Mouse (Mus musculus): ENCODE measurements around the gene Pcgf2. TPM values are rescaled to one million over a fixed set of nuclear protein-coding genes. Genes with fewer than 3 reads are reported as not detected.

Gene Pcgf2
- polyA plus RNA-seq, 1 experiment from 2014 or later = 10.5 TPM

DNA sequence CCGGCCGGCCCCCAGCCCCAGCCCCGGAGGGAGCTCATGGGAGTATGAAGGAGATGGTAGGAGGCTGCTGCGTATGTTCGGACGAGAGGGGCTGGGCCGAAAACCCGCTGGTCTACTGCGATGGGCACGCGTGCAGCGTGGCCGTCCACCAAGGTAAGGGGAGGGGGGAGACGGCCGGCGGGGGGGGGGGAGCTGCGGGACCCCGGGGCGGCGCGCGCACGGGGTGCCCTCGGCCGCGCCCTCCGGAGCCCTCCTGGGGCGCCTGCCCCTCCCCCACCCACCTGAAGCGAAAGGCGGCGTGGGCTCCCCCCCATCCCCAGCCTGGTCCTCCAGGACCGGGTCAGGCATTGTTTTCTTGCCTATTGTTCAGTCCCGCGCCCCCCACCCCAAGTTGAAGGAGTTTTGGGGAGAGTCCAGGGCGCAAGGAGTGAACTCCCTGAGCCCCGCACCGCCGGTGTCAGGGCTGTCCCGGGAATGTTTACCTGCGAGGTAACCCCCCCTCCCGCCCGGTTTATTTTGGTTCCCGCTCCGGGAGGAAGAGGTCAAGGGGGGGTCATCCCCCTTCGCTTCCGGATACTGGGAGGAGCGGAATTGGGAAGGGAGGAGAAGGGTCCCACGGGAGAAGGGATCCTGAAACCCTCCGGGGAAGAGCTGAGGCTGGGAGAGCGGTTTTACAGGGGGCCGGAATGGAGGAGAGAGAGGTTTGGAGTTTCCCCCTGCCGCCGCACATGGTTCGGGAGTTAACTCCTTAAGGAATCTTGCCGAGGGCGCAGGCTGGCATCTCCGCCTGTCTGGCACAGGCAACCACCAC, 36.6 kb downstream of the Pcgf2 start:
- peak overlapping the region; percentile 81 for H3K4me2 ChIP-seq (replicated peaks; ENCODE audit: low read depth, low read length)
- peaks cover 22% of the 10 kb centered on the region for H3K4me1 ChIP-seq (ENCODE audit: insufficient read depth, low read depth, low read length)
- H3K27me3 ChIP-seq (replicated peaks; ENCODE audit: insufficient read depth, low read length) = 0 out of 2 replicates have a peak, but pooled peaks cover 5% of the 10 kb centered on the region
- H3K9me3 ChIP-seq (ENCODE audit: low read length) = no peaks in the 10 kb centered on the region
- peak overlapping the region; percentile 94 for H3K27ac ChIP-seq (ENCODE audit: low read length)
- DNase-seq (ENCODE audit: low spot score) = peak; percentile 58
- peak overlapping the region; percentile 86 for H3K4me3 ChIP-seq (ENCODE audit: low read depth, low read length)
- peak; percentile 5 for ATAC-seq
- under 1% methylated on average over 28 of the region's 57 CpGs for WGBS
- H3K9ac ChIP-seq (replicated peaks; ENCODE audit: low read depth) = peak overlapping the region; percentile 63
- TF ChIP-seq EP300 (IDR thresholded peaks at IDR 0.05) (0 out of 2 replicates have a peak, but pooled peaks have one; percentile 27), CTCF (IDR thresholded peaks at IDR 0.05) (no peak)
- H3K36me3 ChIP-seq (ENCODE audit: insufficient read depth, low read length) = no peaks in the 10 kb centered on the region

DNA sequence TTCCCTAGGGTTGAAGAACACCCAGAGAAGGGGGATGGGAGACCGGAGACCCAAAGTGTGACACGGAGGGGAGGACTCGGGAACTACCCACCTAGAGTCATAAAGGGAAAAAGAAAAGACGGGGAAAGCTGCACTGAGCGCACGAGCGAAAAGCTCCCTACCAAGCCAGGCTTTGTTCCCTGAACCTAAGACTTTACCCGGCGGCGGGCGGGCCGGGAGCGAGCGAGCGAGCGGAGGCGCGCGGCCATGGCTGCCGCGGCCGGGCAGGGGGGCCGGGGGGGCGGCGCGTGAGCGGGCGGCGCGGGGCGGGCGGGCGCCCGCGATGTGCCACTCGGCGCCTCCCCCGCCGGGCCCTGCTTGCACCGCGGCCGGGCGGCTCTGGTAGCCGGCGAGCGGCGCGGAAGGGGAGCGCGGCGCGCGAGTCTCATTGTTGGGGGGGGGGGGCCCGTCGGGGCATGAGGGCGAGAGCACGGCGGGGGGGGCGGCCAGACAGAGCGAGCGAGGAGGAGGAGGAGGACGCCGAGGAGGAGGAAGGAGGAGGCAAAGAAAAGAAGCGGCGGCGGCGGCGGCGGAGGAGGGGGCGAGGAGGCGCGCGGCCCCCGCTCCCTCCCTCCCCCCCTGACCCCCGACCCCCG, 37.3 kb downstream of the Pcgf2 start, which contains the start of gene Mllt6:
Gene Mllt6 (plus strand): TSS at position 522 of the 635 bp plus-strand sequence.
- 1% methylated on average over 17 of the region's 76 CpGs for WGBS
- peak; percentile 69 for ATAC-seq
- Histone ChIP-seq H3K4me3 (ENCODE audit: low read depth, low read length) (peak within 1 kb of the TSS; percentile 86), H3K4me1 (ENCODE audit: insufficient read depth, low read depth, low read length) (peaks cover 22% of the 10 kb centered on the region), H3K27ac (ENCODE audit: low read length) (peak within 1 kb of the TSS; percentile 94), H3K27me3 (replicated peaks; ENCODE audit: insufficient read depth, low read length) (0 out of 2 replicates have a peak, but pooled peaks cover 5% of the 10 kb centered on the region), H3K9ac (replicated peaks; ENCODE audit: low read depth) (peak within 1 kb of the TSS; percentile 63), H3K4me2 (replicated peaks; ENCODE audit: low read depth, low read length) (peak within 1 kb of the TSS; percentile 81), H3K36me3 (ENCODE audit: insufficient read depth, low read length) (no peaks in the 10 kb centered on the region), H3K9me3 (ENCODE audit: low read length) (no peaks in the 10 kb centered on the region)
- peak; percentile 93 for DNase-seq (ENCODE audit: low spot score)
- TF ChIP-seq EP300 (IDR thresholded peaks at IDR 0.05) (no peak), CTCF (IDR thresholded peaks at IDR 0.05) (no peak)

DNA sequence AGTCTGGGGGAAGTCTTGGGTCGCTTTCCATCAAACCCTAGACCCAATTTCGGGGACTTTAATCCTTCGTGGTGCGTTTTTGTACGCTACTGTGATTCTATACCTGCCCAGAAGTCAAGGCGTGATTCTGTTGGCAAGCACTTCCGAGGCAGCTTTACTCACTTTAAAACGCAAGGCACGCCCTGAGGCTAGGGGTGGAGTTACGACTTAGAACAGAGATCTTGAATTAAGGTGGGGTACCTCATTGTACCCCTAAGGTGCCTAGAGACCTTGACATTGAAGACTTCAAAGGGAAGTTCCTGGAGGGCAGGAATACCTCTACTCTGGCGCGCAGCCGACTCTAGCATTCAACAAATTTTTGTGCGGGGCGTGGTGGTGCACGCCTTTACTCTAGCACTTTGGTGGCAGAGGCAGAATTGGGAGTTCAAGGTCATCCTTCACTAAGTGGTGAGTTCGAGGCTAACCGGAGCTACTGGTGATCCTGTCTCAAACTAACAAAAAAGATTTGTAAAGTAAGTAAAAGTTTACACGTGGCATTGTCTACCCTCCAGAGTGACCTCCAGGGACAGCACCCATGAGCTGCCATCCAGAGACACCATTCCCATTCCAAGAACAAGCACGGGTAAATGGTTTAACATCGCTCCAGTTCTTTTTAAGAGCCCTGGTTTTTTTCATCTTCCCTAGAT, 37.9 kb downstream of the Pcgf2 start:
- peak; percentile 89 for DNase-seq (ENCODE audit: low spot score)
- ATAC-seq = peak; percentile 40
- Histone ChIP-seq H3K9ac (replicated peaks; ENCODE audit: low read depth) (peak overlapping the region; percentile 63), H3K36me3 (ENCODE audit: insufficient read depth, low read length) (no peaks in the 10 kb centered on the region), H3K4me3 (ENCODE audit: low read depth, low read length) (peak overlapping the region; percentile 86), H3K27me3 (replicated peaks; ENCODE audit: insufficient read depth, low read length) (0 out of 2 replicates have a peak, but pooled peaks cover 5% of the 10 kb centered on the region), H3K9me3 (ENCODE audit: low read length) (no peaks in the 10 kb centered on the region), H3K27ac (ENCODE audit: low read length) (peak overlapping the region; percentile 94), H3K4me2 (replicated peaks; ENCODE audit: low read depth, low read length) (peak overlapping the region; percentile 81), H3K4me1 (ENCODE audit: insufficient read depth, low read depth, low read length) (peaks cover 22% of the 10 kb centered on the region)
- 2% methylated on average over 21 of the region's 21 CpGs for WGBS
- TF ChIP-seq CTCF (IDR thresholded peaks at IDR 0.05) = no peak
- TF ChIP-seq EP300 (IDR thresholded peaks at IDR 0.05) = peak; percentile 34; the same call in 1 of the 2 replicates

GRCm38 (mm10) chr11:97661648-97662133, 38.6 kb downstream of the Pcgf2 start:
- TF ChIP-seq EP300 (IDR thresholded peaks at IDR 0.05) = no peak
- Histone ChIP-seq H3K27me3 (replicated peaks; ENCODE audit: insufficient read depth, low read length) (0 out of 2 replicates have a peak, but pooled peaks cover 5% of the 10 kb centered on the region), H3K4me1 (ENCODE audit: insufficient read depth, low read depth, low read length) (peaks cover 22% of the 10 kb centered on the region), H3K4me2 (replicated peaks; ENCODE audit: low read depth, low read length) (peak overlapping the region; percentile 81), H3K36me3 (ENCODE audit: insufficient read depth, low read length) (no peaks in the 10 kb centered on the region), H3K9ac (replicated peaks; ENCODE audit: low read depth) (0 out of 2 replicates have a peak overlapping the region, but pooled peaks have one; percentile 34), H3K27ac (ENCODE audit: low read length) (peak overlapping the region; percentile 94), H3K4me3 (ENCODE audit: low read depth, low read length) (peak overlapping the region; percentile 86), H3K9me3 (ENCODE audit: low read length) (no peaks in the 10 kb centered on the region)
- WGBS = 0% methylated on average over 14 of the region's 20 CpGs
- ATAC-seq (peak; percentile 37), DNase-seq (ENCODE audit: low spot score) (peak; percentile 91)

GRCm38 (mm10) chr11:97660734-97661647, 39.3 kb downstream of the Pcgf2 start:
- TF ChIP-seq CTCF (IDR thresholded peaks at IDR 0.05) = no peak
- no peak for TF ChIP-seq EP300 (IDR thresholded peaks at IDR 0.05)
- WGBS = 5% methylated on average over 27 of the region's 27 CpGs
- H3K9ac ChIP-seq (replicated peaks; ENCODE audit: low read depth) = 0 out of 2 replicates have a peak overlapping the region, but pooled peaks have one; percentile 78
- no peaks in the 10 kb centered on the region for H3K36me3 ChIP-seq (ENCODE audit: insufficient read depth, low read length)
- DNase-seq (ENCODE audit: low spot score) (peak; percentile 12), ATAC-seq (no peak)
- H3K9me3 ChIP-seq (ENCODE audit: low read length) = no peaks in the 10 kb centered on the region
- H3K4me3 ChIP-seq (ENCODE audit: low read depth, low read length) = peak overlapping the region; percentile 86
- H3K27ac ChIP-seq (ENCODE audit: low read length) = peak overlapping the region; percentile 94
- peak overlapping the region; percentile 81 for H3K4me2 ChIP-seq (replicated peaks; ENCODE audit: low read depth, low read length)
- H3K27me3 ChIP-seq (replicated peaks; ENCODE audit: insufficient read depth, low read length) = 0 out of 2 replicates have a peak, but pooled peaks cover 5% of the 10 kb centered on the region
- peaks cover 22% of the 10 kb centered on the region for H3K4me1 ChIP-seq (ENCODE audit: insufficient read depth, low read depth, low read length)
